Mouse (Mus musculus) adrenal gland, adult 8-10 months (tissue): ENCODE data around the gene Nr1h4. TPM values are rescaled to one million over a fixed set of nuclear protein-coding genes. Genes with fewer than 3 reads are reported as not detected.
"Not testable (repeated sequence)": the region's sequence is repeated elsewhere in the genome, so short reads cannot be mapped to it uniquely, and the experiment has no call there.

Experiments
- DNase-seq: peaks from one replicate; pipeline ENCODE4 v3.0.0; 2022
- total RNA-seq, 4 experiments: library from RNA; stranded (reverse); gene quantifications; 2 replicates each; pipeline ENCODE4 v1.2.4; 2022

Gene Nr1h4
- total RNA-seq = 10 to 100 TPM; 26.7 to 38.1 (median 32.2) TPM

DNA sequence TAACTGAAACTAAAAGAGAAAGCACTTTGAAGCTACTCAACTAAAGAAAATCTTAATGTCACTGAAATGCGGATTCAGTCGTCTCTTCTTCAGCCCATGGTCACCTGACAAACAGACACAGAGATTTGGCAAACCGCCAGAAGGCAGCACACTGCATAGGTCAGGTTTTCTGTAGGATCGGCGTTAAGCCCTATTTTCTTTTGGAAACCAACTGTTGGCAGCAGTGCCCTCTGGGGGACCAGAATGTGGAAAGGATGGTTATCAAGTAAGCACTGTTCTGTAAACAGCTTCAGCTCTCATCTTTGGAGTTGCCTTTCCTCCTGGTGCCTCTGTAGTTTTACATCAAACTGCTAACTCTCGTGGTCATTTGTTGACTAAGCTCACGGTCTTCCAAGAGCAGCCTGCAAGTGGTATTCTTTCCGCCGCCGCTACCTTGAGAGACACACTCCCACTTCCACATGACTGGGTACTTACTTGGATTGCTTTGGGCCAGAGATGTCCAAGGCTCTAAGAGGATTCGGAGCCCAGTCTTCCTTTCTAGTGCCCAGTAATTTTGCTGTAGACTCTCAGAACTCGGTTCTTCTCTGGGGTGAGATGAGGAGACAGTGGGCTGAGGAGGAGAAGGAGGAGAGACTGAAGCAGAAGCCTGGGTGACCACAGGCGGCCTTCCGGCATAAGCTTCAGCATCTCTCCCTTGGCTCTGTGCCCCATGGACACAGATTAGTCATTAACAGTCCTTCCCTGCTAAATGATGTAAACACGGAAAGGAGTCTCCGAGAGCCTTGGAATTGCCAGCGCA lies at the start of gene Nr1h4:
Gene Nr1h4 (minus strand): TSS at position 657 of the 799 bp plus-strand sequence.
- peak; percentile 82 for DNase-seq

- DNase-seq = no peak
Measured at GRCm38 (mm10) chr10:89578801-89579200, 45.4 kb upstream of the Nr1h4 start.

DNA sequence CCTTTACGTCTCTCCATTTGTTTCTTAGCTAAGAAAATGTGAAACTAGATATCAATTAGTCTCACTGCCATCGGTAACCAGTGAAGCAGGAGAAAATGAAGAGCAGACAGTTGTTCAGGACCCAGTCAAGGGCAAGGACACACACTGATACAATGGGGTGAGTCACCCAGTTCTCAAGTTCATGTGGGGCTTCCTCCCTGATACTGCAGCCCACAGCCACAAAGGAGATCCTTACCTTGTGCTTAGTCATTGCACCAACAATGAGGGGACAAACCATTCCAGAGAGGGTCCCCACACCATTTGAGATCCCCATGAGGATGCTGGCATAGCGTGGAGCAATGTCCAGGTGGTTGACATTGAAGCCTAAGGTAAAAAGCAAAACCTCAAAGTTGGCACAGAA lies 44.3 kb upstream of the Nr1h4 start:
- DNase-seq = peak; percentile 25

GRCm38 (mm10) chr10:89573421-89573820 lies 40.0 kb upstream of the Nr1h4 start:
- no peak for DNase-seq

DNA sequence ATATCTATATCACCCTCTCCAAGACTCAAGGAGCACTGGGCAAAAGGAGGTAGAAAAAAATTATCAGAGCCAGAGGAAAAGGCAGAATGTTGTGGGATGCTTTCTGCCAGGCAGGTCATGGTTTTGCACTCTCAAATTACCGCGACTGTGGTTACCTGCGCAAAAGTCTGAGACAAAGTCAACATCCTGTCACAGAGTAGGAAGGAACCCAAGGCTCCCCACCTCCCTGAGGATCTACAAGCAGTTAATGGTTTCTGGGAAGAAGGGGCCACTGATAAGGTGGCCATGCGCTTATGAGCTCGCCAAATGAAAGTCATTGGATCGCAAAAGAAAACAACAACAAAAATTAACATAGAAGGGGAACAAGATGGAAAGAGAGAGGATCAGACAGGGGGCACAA lies 39.6 kb upstream of the Nr1h4 start:
- DNase-seq = no peak

GRCm38 (mm10) chr10:89567391-89567790 lies 34.0 kb upstream of the Nr1h4 start:
- DNase-seq = no peak

- DNase-seq = no peak
Measured at GRCm38 (mm10) chr10:89565301-89566022, 32.1 kb upstream of the Nr1h4 start.

- DNase-seq = no peak
Measured at GRCm38 (mm10) chr10:89562113-89562512, 28.7 kb upstream of the Nr1h4 start.

DNA sequence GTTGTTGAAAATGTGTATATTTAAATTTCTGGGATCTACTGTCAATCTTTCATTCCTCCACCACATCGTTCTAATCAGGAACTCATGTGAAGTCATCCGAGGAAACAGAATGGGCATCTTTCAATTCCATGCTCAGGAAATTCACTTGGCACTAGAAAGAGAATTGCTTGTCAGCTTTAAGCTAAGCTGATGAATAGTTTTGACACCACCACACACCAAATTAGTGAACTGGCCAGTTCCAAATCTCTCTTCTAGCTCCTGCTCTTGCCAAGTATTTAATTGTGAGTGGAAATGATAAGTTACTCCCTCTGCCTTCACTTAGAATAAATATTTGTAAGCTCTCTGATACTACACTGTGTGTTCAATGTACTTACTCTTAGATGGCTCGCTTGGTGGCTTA lies 26.0 kb upstream of the Nr1h4 start:
- DNase-seq = no peak

DNA sequence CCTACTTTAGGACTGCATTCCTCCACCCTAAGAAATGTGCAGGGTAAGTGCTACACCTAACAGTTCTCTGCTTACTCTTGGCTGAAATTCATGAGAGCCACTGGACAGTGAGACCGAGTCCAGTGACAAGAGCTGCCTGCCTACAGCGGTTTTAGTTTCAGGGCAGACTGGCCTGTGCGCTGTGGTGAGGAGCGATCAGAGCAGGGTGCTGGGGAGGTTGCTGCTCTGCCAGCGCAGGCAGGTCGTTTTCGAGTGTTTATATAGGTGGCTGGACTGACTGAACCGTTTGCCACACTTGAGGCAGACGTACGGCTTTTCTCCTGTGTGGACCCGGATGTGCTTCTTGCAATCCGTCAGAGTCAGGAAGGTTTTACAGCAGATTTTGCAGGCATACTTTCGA lies 21.5 kb upstream of the Nr1h4 start:
- not testable (repeated sequence) for DNase-seq

- DNase-seq = not testable (repeated sequence)
Measured at GRCm38 (mm10) chr10:89553855-89554254, 20.5 kb upstream of the Nr1h4 start.

GRCm38 (mm10) chr10:89553015-89553414 lies 19.6 kb upstream of the Nr1h4 start:
- no peak for DNase-seq

GRCm38 (mm10) chr10:89551657-89552056 lies 18.3 kb upstream of the Nr1h4 start:
- DNase-seq = no peak

DNA sequence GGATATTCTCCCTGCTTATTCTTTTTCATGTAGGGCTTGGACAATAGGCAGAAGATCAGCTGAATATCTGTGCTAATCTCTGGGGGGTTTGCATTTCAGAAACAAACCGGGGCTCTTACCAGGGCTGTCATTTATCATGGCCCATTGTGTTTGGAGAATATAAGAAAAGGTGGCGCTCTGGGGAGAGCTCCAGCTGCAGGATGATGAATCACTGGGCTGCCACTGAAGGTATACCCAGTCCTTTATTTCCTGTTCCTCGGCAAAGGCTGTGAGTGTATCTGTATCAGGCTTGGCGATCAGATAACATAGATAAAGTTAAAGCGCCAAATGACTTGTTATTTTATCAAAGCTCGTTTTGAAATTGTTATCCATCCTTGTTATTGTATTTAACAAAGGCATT lies 14.6 kb upstream of the Nr1h4 start:
- DNase-seq = no peak

DNA sequence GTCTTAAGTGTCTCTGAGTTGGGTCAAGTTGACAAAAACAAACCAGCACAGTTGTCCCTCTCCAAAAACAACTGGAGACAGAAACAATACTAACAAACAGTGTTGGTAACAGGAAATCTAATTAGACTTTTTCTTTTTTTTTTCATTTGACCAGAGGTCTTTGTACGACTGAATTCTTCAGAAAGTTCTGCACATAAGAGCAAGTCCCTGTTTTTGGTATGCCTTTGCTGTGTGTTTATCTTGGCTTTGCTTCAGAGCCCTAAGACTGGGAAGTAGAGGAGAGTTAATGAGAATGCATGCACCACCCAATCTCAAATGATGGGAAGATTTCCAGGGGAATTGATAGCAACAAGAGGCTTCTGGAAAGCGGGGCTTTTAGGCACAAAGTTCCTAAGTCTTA lies 13.6 kb upstream of the Nr1h4 start:
- no peak for DNase-seq

DNA sequence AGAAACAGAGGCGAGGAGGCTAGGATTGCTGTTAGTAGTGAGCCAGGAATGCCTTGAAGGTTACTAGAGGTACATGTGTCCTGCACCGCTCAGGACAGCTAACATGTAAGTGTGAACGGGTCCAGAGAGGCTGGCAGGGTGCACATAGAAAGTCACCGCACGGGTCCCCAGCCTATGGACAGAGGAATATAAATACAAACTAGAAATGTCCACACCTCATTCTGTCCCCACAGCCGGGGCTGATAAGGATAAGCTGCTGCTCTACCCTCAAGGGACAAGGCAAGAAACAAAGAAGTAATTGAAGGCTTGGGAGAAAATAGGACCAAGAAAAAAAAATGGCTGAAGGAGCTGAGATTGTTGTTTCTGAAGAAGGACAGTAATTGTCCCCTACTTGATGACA lies 10.5 kb upstream of the Nr1h4 start:
- no peak for DNase-seq

GRCm38 (mm10) chr10:89542321-89542720 lies 8.9 kb upstream of the Nr1h4 start:
- DNase-seq = no peak

GRCm38 (mm10) chr10:89532451-89532850 lies 934 bp downstream of the Nr1h4 start:
- DNase-seq = no peak

DNA sequence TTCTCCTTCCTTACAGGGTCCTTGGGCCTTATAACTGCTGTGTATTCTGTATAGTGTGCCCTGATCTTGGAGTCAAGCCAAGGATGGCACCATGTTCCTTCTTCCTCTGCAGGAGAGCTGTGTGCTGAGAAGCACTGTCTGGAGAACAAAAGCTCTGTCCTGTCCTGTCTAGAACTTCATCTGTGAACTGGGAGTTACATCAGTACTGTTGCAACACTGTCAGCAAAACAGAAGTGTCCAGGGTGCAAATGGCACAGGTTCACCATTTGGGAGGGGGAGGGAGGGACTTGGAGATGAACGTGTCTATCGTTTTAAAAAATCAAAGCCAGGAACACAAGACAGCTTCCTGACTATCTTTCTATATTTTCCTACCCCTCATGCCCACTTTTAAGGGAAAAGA lies 1.4 kb downstream of the Nr1h4 start:
- no peak for DNase-seq

DNA sequence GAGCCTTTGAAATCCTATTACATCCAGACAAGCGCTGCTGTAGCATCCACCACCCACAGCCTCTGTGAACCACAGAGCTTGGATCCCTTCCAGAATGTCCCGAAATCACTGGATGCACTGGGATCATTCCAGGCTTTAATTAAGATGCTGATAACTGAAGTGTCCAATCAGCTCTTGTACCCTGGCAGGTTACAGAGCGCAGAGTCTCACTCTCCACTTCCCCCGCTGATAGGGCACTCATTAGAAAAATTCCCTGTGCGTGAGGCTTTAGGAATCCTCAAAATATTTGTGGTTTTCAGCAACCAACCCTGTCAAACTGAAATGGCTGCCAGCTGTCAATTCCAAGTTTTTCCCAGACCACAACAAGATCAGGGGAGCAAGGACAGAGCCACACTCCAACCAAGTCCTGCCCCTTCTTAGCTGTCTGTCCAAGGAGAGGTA lies 2.2 kb downstream of the Nr1h4 start:
- no peak for DNase-seq

- peak; percentile 79 for DNase-seq
Measured at GRCm38 (mm10) chr10:89527054-89527453, 6.3 kb downstream of the Nr1h4 start.

DNA sequence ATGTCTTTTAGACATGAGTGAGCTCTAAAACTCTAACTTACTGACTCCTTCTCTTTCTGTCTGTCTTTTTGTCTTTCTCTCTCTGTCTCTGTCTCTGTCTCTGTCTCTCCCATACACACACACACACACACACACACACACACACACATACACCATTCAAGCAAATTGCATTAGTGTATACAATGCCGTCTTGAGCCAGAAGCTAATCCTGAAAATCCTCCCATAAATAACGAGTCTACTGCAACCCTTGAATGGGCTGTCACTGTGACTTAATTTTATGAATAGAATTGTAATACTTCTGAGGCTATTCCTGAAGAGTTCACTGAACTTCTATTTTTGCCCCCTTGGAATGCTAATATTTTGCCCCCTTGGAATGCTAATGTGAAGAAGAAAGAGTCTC lies 7.6 kb downstream of the Nr1h4 start:
- DNase-seq = no peak

DNA sequence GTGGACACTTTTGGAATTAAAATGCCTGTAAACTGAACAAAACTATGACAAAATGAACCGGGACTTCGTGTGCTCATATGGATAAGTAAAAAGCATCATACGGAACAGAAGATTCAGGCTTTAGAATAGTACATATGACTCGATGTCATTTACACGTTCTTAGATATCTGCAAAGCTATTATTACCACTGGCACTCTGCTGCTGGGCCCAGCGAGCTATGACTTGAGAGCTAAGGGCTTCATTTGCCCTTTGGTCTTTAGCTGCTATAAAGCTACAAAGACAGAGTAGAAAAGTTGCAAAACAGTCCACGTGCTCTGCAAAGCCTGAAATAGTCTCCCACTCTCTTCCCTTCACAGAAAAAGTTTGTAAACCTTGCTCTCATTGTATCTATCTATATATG lies 10.9 kb downstream of the Nr1h4 start:
- no peak for DNase-seq
